Mouse (Mus musculus): ENCODE data around the gene Mob3c. TPM values are rescaled to one million over a fixed set of nuclear protein-coding genes. Genes with fewer than 3 reads are reported as not detected.

Mob3c gene
- polyA plus RNA-seq, 1 experiment from 2014 or later, result 4.6 TPM

- WGBS, result 3% methylated on average over 51 of the region's 51 CpGs
- peak; percentile 95 for ATAC-seq (ENCODE audit: low FRiP score)
- H3K27ac ChIP-seq (ENCODE audit: low read depth, low read length), result no peak within 1 kb of the TSS
Measured at GRCm38 (mm10) chr4:115838696-115839641, 11.1 kb downstream of the Mob3c start, which contains the start of gene Mknk1. Gene Mknk1 (plus strand): TSS chr4:115839198.

DNA sequence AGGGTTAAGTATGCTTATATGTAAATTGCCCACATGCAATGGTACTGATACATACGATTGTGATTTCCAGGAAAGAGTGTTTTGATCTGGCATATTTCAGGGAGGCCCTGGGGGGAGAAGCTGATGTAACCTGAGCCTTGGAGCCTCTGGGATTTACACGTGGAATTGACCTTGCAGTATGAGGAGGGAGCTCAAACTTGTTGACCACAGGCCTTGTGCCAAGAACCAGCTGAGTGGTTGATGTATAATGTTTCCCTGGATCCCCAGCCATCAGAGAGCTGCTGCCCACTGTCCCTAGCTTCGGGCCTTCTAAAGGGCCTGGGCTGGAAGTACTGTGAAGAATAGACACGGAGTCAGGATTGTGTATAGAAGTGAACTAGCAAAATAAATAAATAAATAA lies 12.1 kb downstream of the Mob3c start:
- H3K9ac ChIP-seq (ENCODE audit: low read depth, low read length), result no peak overlapping the region
- peak overlapping the region; percentile 48; the same call in 1 of the 2 replicates for H3K4me2 ChIP-seq (replicated peaks; ENCODE audit: low read depth, low read length)
- H3K4me3 ChIP-seq (ENCODE audit: low read depth, low read length), result peak overlapping the region; percentile 2; the same call in 1 of the 2 replicates
- H3K27ac ChIP-seq (ENCODE audit: low read depth, low read length), result no peak overlapping the region
- ATAC-seq (ENCODE audit: low FRiP score) (no peak), DNase-seq (ENCODE audit: low spot score) (no peak)
- 58% methylated on average over 4 of the region's 4 CpGs for WGBS
- no peaks in the 10 kb centered on the region for H3K9me3 ChIP-seq (ENCODE audit: control insufficient read depth, low read length)
- H3K36me3 ChIP-seq (ENCODE audit: control insufficient read depth, insufficient read depth, low read length), result 0 out of 2 replicates have a peak, but pooled peaks cover 2% of the 10 kb centered on the region
- H3K4me1 ChIP-seq (replicated peaks; ENCODE audit: control insufficient read depth, insufficient read depth, low read length), result no peaks in the 10 kb centered on the region; the same call in 1 of the 2 replicates
- H3K27me3 ChIP-seq (ENCODE audit: control insufficient read depth, insufficient read depth, low read length), result no peaks in the 10 kb centered on the region

More at GRCm38 (mm10) chr4:115838696-115839641, 11.1 kb downstream of the Mob3c start, which contains the start of gene Mknk1:
- H3K27me3 ChIP-seq (ENCODE audit: control insufficient read depth, insufficient read depth, low read length), result no peaks in the 10 kb centered on the region
- H3K4me2 ChIP-seq (replicated peaks; ENCODE audit: low read depth, low read length), result peak within 1 kb of the TSS; percentile 48
- peak within 1 kb of the TSS; percentile 74 for H3K4me3 ChIP-seq (ENCODE audit: low read depth, low read length)
- 0 out of 2 replicates have a peak, but pooled peaks cover 2% of the 10 kb centered on the region for H3K36me3 ChIP-seq (ENCODE audit: control insufficient read depth, insufficient read depth, low read length)
- DNase-seq (ENCODE audit: low spot score), result peak; percentile 95
- no peaks in the 10 kb centered on the region for H3K9me3 ChIP-seq (ENCODE audit: control insufficient read depth, low read length)
- H3K9ac ChIP-seq (ENCODE audit: low read depth, low read length), result peak within 1 kb of the TSS; percentile 73
- H3K4me1 ChIP-seq (replicated peaks; ENCODE audit: control insufficient read depth, insufficient read depth, low read length), result no peaks in the 10 kb centered on the region; the same call in 1 of the 2 replicates

DNA sequence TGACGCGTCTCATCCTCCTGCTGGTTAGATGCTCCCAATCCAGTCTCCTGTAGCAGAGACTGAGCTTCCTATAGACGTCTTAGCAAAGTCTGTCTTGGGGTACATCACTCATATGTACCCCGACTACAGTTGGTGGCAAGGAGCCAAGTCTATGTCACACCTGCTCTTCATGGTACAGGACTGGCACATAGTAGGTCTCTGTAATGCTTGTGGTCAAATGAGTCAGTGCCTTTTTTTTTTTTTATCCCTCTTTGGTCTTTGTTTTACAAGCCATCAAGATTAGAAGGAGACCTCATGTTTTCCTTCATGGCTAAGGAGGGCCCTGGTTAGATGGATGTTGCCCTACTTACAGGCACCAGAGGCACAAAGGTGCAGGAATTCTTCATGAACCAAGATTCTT lies 12.9 kb downstream of the Mob3c start:
- no peaks in the 10 kb centered on the region for H3K27me3 ChIP-seq (ENCODE audit: control insufficient read depth, insufficient read depth, low read length)
- no peaks in the 10 kb centered on the region for H3K9me3 ChIP-seq (ENCODE audit: control insufficient read depth, low read length)
- WGBS, result 93% methylated on average over 4 of the region's 4 CpGs
- no peak overlapping the region for H3K9ac ChIP-seq (ENCODE audit: low read depth, low read length)
- H3K4me3 ChIP-seq (ENCODE audit: low read depth, low read length), result no peak overlapping the region
- DNase-seq (ENCODE audit: low spot score) (no peak), ATAC-seq (ENCODE audit: low FRiP score) (no peak)
- H3K36me3 ChIP-seq (ENCODE audit: control insufficient read depth, insufficient read depth, low read length), result 0 out of 2 replicates have a peak, but pooled peaks cover 2% of the 10 kb centered on the region
- H3K27ac ChIP-seq (ENCODE audit: low read depth, low read length), result no peak overlapping the region
- no peaks in the 10 kb centered on the region; the same call in 1 of the 2 replicates for H3K4me1 ChIP-seq (replicated peaks; ENCODE audit: control insufficient read depth, insufficient read depth, low read length)
- H3K4me2 ChIP-seq (replicated peaks; ENCODE audit: low read depth, low read length), result no peak overlapping the region

DNA sequence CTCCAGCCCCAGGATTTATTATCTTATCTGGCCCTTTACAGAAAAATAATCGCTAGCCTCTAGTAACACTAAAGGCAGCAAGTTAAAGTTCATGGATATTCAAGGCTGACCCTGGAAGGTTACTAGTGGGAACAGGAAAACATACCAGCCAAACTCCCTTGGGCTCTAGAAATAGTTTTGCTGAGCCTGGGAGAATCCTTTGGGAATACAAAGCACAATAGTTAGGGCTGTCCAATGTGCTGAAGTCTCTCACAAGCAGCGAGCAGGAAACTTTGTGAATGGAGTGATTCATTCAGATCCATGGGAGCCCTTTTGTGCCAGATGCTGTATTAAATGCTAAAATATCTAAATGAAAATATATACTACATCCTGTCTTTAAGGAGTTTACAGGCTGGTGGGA lies 18.8 kb downstream of the Mob3c start:
- H3K4me1 ChIP-seq (replicated peaks; ENCODE audit: control insufficient read depth, insufficient read depth, low read length), result no peaks in the 10 kb centered on the region
- no peak overlapping the region for H3K4me2 ChIP-seq (replicated peaks; ENCODE audit: low read depth, low read length)
- 49% methylated on average over 2 of the region's 2 CpGs for WGBS
- no peak overlapping the region for H3K9ac ChIP-seq (ENCODE audit: low read depth, low read length)
- no peak overlapping the region for H3K27ac ChIP-seq (ENCODE audit: low read depth, low read length)
- DNase-seq (ENCODE audit: low spot score) (no peak), ATAC-seq (ENCODE audit: low FRiP score) (no peak)
- H3K9me3 ChIP-seq (ENCODE audit: control insufficient read depth, low read length), result no peaks in the 10 kb centered on the region
- no peak overlapping the region for H3K4me3 ChIP-seq (ENCODE audit: low read depth, low read length)
- no peaks in the 10 kb centered on the region for H3K27me3 ChIP-seq (ENCODE audit: control insufficient read depth, insufficient read depth, low read length)
- 0 out of 2 replicates have a peak, but pooled peaks cover 4% of the 10 kb centered on the region for H3K36me3 ChIP-seq (ENCODE audit: control insufficient read depth, insufficient read depth, low read length)

- no peaks in the 10 kb centered on the region for H3K9me3 ChIP-seq (ENCODE audit: control insufficient read depth, low read length)
- H3K4me2 ChIP-seq (replicated peaks; ENCODE audit: low read depth, low read length), result no peak overlapping the region
- no peak overlapping the region for H3K27ac ChIP-seq (ENCODE audit: low read depth, low read length)
- no peak overlapping the region for H3K9ac ChIP-seq (ENCODE audit: low read depth, low read length)
- no peak overlapping the region for H3K4me3 ChIP-seq (ENCODE audit: low read depth, low read length)
- no peaks in the 10 kb centered on the region for H3K27me3 ChIP-seq (ENCODE audit: control insufficient read depth, insufficient read depth, low read length)
- H3K36me3 ChIP-seq (ENCODE audit: control insufficient read depth, insufficient read depth, low read length), result 0 out of 2 replicates have a peak, but pooled peaks cover 4% of the 10 kb centered on the region
- DNase-seq (ENCODE audit: low spot score), result no peak
- 66% methylated on average over 5 of the region's 5 CpGs for WGBS
- no peak for ATAC-seq (ENCODE audit: low FRiP score)
- H3K4me1 ChIP-seq (replicated peaks; ENCODE audit: control insufficient read depth, insufficient read depth, low read length), result no peaks in the 10 kb centered on the region
Measured at GRCm38 (mm10) chr4:115847377-115847776, 19.5 kb downstream of the Mob3c start.

GRCm38 (mm10) chr4:115848083-115848482 lies 20.2 kb downstream of the Mob3c start:
- WGBS, result 94% methylated on average over 1 of the region's 1 CpGs
- ATAC-seq (ENCODE audit: low FRiP score), result no peak

DNA sequence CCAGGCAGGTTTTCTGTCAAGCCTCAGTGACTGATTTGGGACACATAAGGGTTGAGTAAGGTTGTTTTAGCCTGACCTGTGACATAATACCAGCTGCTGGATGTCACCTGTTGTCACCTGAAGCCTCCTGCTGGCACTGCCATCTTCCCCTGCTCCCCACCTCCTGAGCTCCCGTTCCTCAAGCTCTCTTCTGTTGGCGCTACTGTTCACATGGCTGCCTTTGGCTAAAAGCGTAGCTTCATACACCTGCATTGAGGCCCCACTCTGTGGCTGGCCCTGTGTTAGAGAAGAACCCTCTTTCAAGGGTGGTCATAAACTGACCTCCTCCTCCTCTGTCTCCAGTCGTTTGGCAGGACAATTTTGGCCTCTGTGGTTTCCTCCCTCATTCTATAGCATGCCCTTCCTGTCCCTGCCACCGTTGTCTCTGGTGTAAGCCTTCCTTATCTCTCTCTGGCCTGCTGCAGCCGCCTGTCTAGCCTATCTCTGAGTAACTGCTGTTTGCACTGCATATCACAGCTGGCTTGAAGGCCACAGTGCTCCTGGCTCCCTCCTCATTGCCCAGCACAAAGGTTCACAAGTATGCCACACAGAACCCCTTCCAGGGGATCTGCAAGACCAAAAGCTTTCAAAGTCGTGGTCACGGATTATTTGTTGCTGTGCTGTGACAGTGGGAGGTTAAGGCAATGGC lies 21.2 kb downstream of the Mob3c start:
- Histone ChIP-seq H3K36me3 (ENCODE audit: control insufficient read depth, insufficient read depth, low read length) (0 out of 2 replicates have a peak, but pooled peaks cover 2% of the 10 kb centered on the region), H3K9ac (ENCODE audit: low read depth, low read length) (no peak overlapping the region), H3K4me1 (replicated peaks; ENCODE audit: control insufficient read depth, insufficient read depth, low read length) (no peaks in the 10 kb centered on the region), H3K4me3 (ENCODE audit: low read depth, low read length) (no peak overlapping the region), H3K27me3 (ENCODE audit: control insufficient read depth, insufficient read depth, low read length) (no peaks in the 10 kb centered on the region), H3K27ac (ENCODE audit: low read depth, low read length) (no peak overlapping the region), H3K9me3 (ENCODE audit: control insufficient read depth, low read length) (no peaks in the 10 kb centered on the region), H3K4me2 (replicated peaks; ENCODE audit: low read depth, low read length) (no peak overlapping the region)
- DNase-seq (ENCODE audit: low spot score) (no peak), ATAC-seq (ENCODE audit: low FRiP score) (no peak)
- 69% methylated on average over 8 of the region's 8 CpGs for WGBS

More at GRCm38 (mm10) chr4:115848083-115848482, 20.2 kb downstream of the Mob3c start:
- Histone ChIP-seq H3K9me3 (ENCODE audit: control insufficient read depth, low read length) (no peaks in the 10 kb centered on the region), H3K27ac (ENCODE audit: low read depth, low read length) (no peak overlapping the region), H3K4me1 (replicated peaks; ENCODE audit: control insufficient read depth, insufficient read depth, low read length) (no peaks in the 10 kb centered on the region), H3K4me3 (ENCODE audit: low read depth, low read length) (no peak overlapping the region), H3K4me2 (replicated peaks; ENCODE audit: low read depth, low read length) (no peak overlapping the region), H3K27me3 (ENCODE audit: control insufficient read depth, insufficient read depth, low read length) (no peaks in the 10 kb centered on the region), H3K9ac (ENCODE audit: low read depth, low read length) (no peak overlapping the region), H3K36me3 (ENCODE audit: control insufficient read depth, insufficient read depth, low read length) (0 out of 2 replicates have a peak, but pooled peaks cover 2% of the 10 kb centered on the region)
- DNase-seq (ENCODE audit: low spot score), result no peak

DNA sequence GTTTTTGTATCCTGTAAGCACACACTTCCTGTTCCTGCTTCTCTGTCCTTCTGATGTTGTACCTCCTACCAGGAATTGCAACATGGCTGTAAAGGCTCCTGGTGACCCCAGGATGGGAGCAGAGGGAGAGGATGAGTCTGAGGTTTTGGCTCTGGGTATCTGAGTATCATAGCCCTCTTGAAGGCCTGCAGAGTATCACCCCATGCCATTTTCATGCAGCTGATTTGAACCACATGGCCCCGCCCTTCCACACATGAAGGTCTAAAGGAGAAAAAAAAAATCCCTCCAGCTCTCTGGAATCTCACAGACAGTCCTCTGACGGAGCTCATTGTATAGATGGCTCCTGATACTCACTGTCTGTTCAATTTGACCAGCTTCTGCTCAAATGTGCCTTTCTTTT lies 22.2 kb downstream of the Mob3c start:
- Histone ChIP-seq H3K36me3 (ENCODE audit: control insufficient read depth, insufficient read depth, low read length) (0 out of 2 replicates have a peak, but pooled peaks cover 2% of the 10 kb centered on the region), H3K9me3 (ENCODE audit: control insufficient read depth, low read length) (no peaks in the 10 kb centered on the region), H3K4me2 (replicated peaks; ENCODE audit: low read depth, low read length) (no peak overlapping the region), H3K27me3 (ENCODE audit: control insufficient read depth, insufficient read depth, low read length) (no peaks in the 10 kb centered on the region), H3K27ac (ENCODE audit: low read depth, low read length) (no peak overlapping the region), H3K9ac (ENCODE audit: low read depth, low read length) (no peak overlapping the region), H3K4me3 (ENCODE audit: low read depth, low read length) (no peak overlapping the region), H3K4me1 (replicated peaks; ENCODE audit: control insufficient read depth, insufficient read depth, low read length) (no peaks in the 10 kb centered on the region)
- DNase-seq (ENCODE audit: low spot score), result no peak
- 78% methylated on average over 2 of the region's 2 CpGs for WGBS
- no peak for ATAC-seq (ENCODE audit: low FRiP score)

Measured in hindbrain, embryonic 11.5 days (tissue).